Mouse (Mus musculus): Measurements from ENCODE around the gene Prrc2b. TPM values are rescaled to one million over a fixed set of nuclear protein-coding genes. Genes with fewer than 3 reads are reported as not detected.

Prrc2b gene
- polyA plus RNA-seq, 1 experiment from 2014 or later, result 49.7 TPM

GRCm38 (mm10) chr2:32146617-32147162 lies 4.2 kb upstream of the Prrc2b start:
- Histone ChIP-seq H3K9ac (ENCODE audit: low read depth, low read length) (no peak overlapping the region), H3K27ac (ENCODE audit: low read depth, low read length) (no peak overlapping the region), H3K4me1 (ENCODE audit: control insufficient read depth, insufficient read depth, low read depth, low read length) (peaks cover 6% of the 10 kb centered on the region), H3K4me3 (ENCODE audit: low read length) (no peak overlapping the region), H3K27me3 (replicated peaks; ENCODE audit: control insufficient read depth, insufficient read depth, low read length) (no peaks in the 10 kb centered on the region), H3K4me2 (ENCODE audit: low read length) (no peak overlapping the region), H3K36me3 (ENCODE audit: control insufficient read depth, insufficient read depth, low read length) (no peaks in the 10 kb centered on the region), H3K9me3 (ENCODE audit: control insufficient read depth, low read length) (no peaks in the 10 kb centered on the region)
- WGBS, result 79% methylated on average over 5 of the region's 5 CpGs
- ATAC-seq, result no peak

DNA sequence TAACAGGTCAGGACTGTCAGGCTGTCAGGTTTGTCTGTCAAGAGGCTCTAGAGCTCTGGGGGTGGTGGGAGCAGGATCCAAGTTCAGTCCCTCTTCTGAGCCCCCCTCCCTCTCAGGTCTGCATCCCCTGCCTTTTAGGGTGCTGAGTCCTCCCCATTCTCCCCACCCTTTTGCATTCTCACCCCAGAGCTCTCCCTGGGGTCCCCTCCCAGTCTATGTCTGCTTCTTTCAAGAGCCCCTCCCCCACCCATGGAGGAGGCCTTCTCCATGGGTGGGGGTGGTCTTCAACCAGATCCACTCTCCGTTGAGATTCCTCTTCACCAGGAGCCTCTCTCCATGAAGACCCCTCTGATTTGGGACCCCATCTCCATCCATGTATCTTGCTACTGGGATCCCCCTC lies 747 bp upstream of the Prrc2b start:
- ATAC-seq, result no peak
- WGBS, result 21% methylated on average over 1 of the region's 1 CpGs

GRCm38 (mm10) chr2:32150562-32150923 lies 339 bp upstream of the Prrc2b start:
- Histone ChIP-seq H3K9ac (ENCODE audit: low read depth, low read length) (peak overlapping the region; percentile 98), H3K4me1 (ENCODE audit: control insufficient read depth, insufficient read depth, low read depth, low read length) (peaks cover 37% of the 10 kb centered on the region), H3K36me3 (ENCODE audit: control insufficient read depth, insufficient read depth, low read length) (no peaks in the 10 kb centered on the region), H3K27ac (ENCODE audit: low read depth, low read length) (peak overlapping the region; percentile 99), H3K9me3 (ENCODE audit: control insufficient read depth, low read length) (no peaks in the 10 kb centered on the region), H3K4me2 (ENCODE audit: low read length) (peak overlapping the region; percentile 87), H3K4me3 (ENCODE audit: low read length) (peak overlapping the region; percentile 77), H3K27me3 (replicated peaks; ENCODE audit: control insufficient read depth, insufficient read depth, low read length) (no peaks in the 10 kb centered on the region)
- peak; percentile 66 for ATAC-seq
- 4% methylated on average over 7 of the region's 7 CpGs for WGBS

More for the DNA sequence above, 747 bp upstream of the Prrc2b start:
- peak overlapping the region; percentile 99 for H3K27ac ChIP-seq (ENCODE audit: low read depth, low read length)
- no peaks in the 10 kb centered on the region for H3K9me3 ChIP-seq (ENCODE audit: control insufficient read depth, low read length)
- H3K27me3 ChIP-seq (replicated peaks; ENCODE audit: control insufficient read depth, insufficient read depth, low read length), result no peaks in the 10 kb centered on the region
- H3K36me3 ChIP-seq (ENCODE audit: control insufficient read depth, insufficient read depth, low read length), result no peaks in the 10 kb centered on the region
- H3K9ac ChIP-seq (ENCODE audit: low read depth, low read length), result peak overlapping the region; percentile 98
- peak overlapping the region; percentile 87 for H3K4me2 ChIP-seq (ENCODE audit: low read length)
- peak overlapping the region; percentile 77 for H3K4me3 ChIP-seq (ENCODE audit: low read length)
- peaks cover 33% of the 10 kb centered on the region for H3K4me1 ChIP-seq (ENCODE audit: control insufficient read depth, insufficient read depth, low read depth, low read length)

DNA sequence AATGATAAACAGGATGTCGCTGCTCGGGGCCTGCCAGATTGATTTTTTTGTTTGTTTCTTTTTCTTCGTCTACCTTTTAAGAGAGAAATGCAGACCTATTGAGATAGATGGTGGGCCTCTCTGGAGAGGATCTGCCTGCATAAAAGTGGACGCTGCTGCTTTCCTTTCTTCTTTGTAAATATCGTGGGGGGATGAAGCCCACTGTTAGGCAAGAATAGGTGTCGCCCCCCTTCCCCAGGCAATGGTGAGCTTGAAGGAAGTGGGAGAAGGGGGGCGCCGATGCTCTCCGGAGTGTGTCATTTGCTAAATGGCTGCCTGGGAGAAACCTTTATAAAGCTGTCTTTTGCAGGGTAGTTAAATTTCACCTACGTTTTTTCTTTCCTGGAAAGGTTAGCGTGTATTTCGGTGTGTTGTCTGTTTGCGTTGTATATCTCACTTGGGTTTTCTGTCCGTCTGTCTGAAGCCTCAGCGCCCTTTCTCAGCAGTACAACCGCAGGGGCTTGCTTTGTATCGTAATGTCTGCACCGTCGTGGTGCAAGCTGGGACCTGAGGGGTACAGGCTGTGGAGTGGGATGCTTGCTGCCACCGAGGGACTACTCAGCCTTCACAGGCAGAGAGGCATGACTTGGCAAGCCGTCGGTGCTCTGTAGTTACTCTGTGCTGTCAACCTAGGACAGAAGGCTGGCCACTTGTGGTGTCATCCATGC lies 931 bp downstream of the Prrc2b start:
- 0% methylated on average over 22 of the region's 22 CpGs for WGBS
- Histone ChIP-seq H3K4me2 (ENCODE audit: low read length) (peak overlapping the region; percentile 87), H3K9me3 (ENCODE audit: control insufficient read depth, low read length) (no peaks in the 10 kb centered on the region), H3K9ac (ENCODE audit: low read depth, low read length) (peak overlapping the region; percentile 98), H3K4me1 (ENCODE audit: control insufficient read depth, insufficient read depth, low read depth, low read length) (peaks cover 49% of the 10 kb centered on the region), H3K36me3 (ENCODE audit: control insufficient read depth, insufficient read depth, low read length) (no peaks in the 10 kb centered on the region), H3K4me3 (ENCODE audit: low read length) (peak overlapping the region; percentile 77), H3K27ac (ENCODE audit: low read depth, low read length) (peak overlapping the region; percentile 99), H3K27me3 (replicated peaks; ENCODE audit: control insufficient read depth, insufficient read depth, low read length) (no peaks in the 10 kb centered on the region)
- peak; percentile 28; the same call in 1 of the 2 replicates for ATAC-seq

GRCm38 (mm10) chr2:32152367-32153034 lies 1.6 kb downstream of the Prrc2b start:
- Histone ChIP-seq H3K4me1 (ENCODE audit: control insufficient read depth, insufficient read depth, low read depth, low read length) (peaks cover 56% of the 10 kb centered on the region), H3K27me3 (replicated peaks; ENCODE audit: control insufficient read depth, insufficient read depth, low read length) (no peaks in the 10 kb centered on the region), H3K9me3 (ENCODE audit: control insufficient read depth, low read length) (no peaks in the 10 kb centered on the region), H3K4me3 (ENCODE audit: low read length) (peak overlapping the region; percentile 77), H3K36me3 (ENCODE audit: control insufficient read depth, insufficient read depth, low read length) (no peaks in the 10 kb centered on the region), H3K9ac (ENCODE audit: low read depth, low read length) (peak overlapping the region; percentile 98), H3K27ac (ENCODE audit: low read depth, low read length) (peak overlapping the region; percentile 99), H3K4me2 (ENCODE audit: low read length) (peak overlapping the region; percentile 87)
- no peak for ATAC-seq
- 10% methylated on average over 12 of the region's 12 CpGs for WGBS

DNA sequence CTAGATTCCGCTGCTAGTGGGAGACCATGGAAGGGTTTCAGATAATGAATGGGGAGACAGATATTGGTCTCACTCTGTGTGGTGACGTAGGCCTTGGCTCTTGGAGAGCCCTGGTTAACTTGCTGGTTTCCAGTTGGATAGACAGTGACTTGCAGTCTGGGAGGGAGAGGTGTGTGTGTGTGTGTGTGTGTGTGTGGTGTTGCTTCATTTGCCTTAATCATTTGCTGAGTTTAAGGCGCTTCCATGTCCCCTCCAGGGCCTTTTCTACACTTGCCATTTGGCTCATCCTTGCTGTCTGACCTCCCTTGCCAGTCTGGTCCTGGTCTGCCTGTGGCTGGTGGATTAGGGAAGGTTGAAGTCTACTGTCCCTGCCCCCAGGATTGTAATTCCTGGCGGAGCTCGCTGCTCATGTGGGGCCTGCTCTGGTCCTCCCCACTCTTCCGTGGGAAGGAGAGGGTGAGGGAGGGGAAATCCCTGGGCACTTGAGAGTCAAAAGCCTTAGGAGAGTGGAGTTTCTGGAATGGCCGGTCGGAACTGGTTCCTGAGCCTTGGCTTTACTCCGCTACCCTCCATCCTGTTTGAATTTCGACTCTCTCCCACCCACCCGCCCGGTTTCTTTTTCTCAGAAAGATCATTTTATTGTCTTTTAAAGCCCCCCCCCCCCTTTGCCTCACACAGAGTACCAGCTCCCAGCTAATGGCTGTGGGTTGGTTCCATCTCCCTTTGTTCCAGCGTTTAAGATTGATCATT lies 2.3 kb downstream of the Prrc2b start:
- Histone ChIP-seq H3K9me3 (ENCODE audit: control insufficient read depth, low read length) (no peaks in the 10 kb centered on the region), H3K4me3 (ENCODE audit: low read length) (peak overlapping the region; percentile 77), H3K27ac (ENCODE audit: low read depth, low read length) (peak overlapping the region; percentile 99), H3K9ac (ENCODE audit: low read depth, low read length) (peak overlapping the region; percentile 98), H3K27me3 (replicated peaks; ENCODE audit: control insufficient read depth, insufficient read depth, low read length) (no peaks in the 10 kb centered on the region), H3K36me3 (ENCODE audit: control insufficient read depth, insufficient read depth, low read length) (no peaks in the 10 kb centered on the region), H3K4me2 (ENCODE audit: low read length) (peak overlapping the region; percentile 87), H3K4me1 (ENCODE audit: control insufficient read depth, insufficient read depth, low read depth, low read length) (peaks cover 61% of the 10 kb centered on the region)
- no peak for ATAC-seq
- 2% methylated on average over 13 of the region's 13 CpGs for WGBS

GRCm38 (mm10) chr2:32153791-32154119 lies 2.9 kb downstream of the Prrc2b start:
- no peak for ATAC-seq
- H3K4me3 ChIP-seq (ENCODE audit: low read length), result peak overlapping the region; percentile 77
- H3K4me1 ChIP-seq (ENCODE audit: control insufficient read depth, insufficient read depth, low read depth, low read length), result peaks cover 66% of the 10 kb centered on the region
- peak overlapping the region; percentile 87 for H3K4me2 ChIP-seq (ENCODE audit: low read length)
- H3K27ac ChIP-seq (ENCODE audit: low read depth, low read length), result peak overlapping the region; percentile 99
- no peaks in the 10 kb centered on the region for H3K27me3 ChIP-seq (replicated peaks; ENCODE audit: control insufficient read depth, insufficient read depth, low read length)
- 14% methylated on average over 4 of the region's 4 CpGs for whole genome bisulfite sequencing
- no peaks in the 10 kb centered on the region for H3K36me3 ChIP-seq (ENCODE audit: control insufficient read depth, insufficient read depth, low read length)
- H3K9ac ChIP-seq (ENCODE audit: low read depth, low read length), result peak overlapping the region; percentile 98
- no peaks in the 10 kb centered on the region for H3K9me3 ChIP-seq (ENCODE audit: control insufficient read depth, low read length)

GRCm38 (mm10) chr2:32154334-32154997 lies 3.6 kb downstream of the Prrc2b start:
- no peaks in the 10 kb centered on the region for H3K9me3 ChIP-seq (ENCODE audit: control insufficient read depth, low read length)
- H3K4me2 ChIP-seq (ENCODE audit: low read length), result peak overlapping the region; percentile 87
- 20% methylated on average over 9 of the region's 9 CpGs for WGBS
- peak overlapping the region; percentile 19; the same call in 1 of the 2 replicates for H3K9ac ChIP-seq (ENCODE audit: low read depth, low read length)
- H3K4me1 ChIP-seq (ENCODE audit: control insufficient read depth, insufficient read depth, low read depth, low read length), result peaks cover 73% of the 10 kb centered on the region
- no peaks in the 10 kb centered on the region for H3K36me3 ChIP-seq (ENCODE audit: control insufficient read depth, insufficient read depth, low read length)
- no peak for ATAC-seq
- no peaks in the 10 kb centered on the region for H3K27me3 ChIP-seq (replicated peaks; ENCODE audit: control insufficient read depth, insufficient read depth, low read length)
- peak overlapping the region; percentile 61; the same call in 1 of the 2 replicates for H3K27ac ChIP-seq (ENCODE audit: low read depth, low read length)
- H3K4me3 ChIP-seq (ENCODE audit: low read length), result peak overlapping the region; percentile 77
